Mouse (Mus musculus): ENCODE results near the gene Itpr2. TPM values are rescaled to one million over a fixed set of nuclear protein-coding genes. Genes with fewer than 3 reads are reported as not detected.
A peak's percentile ranks its signal among the peaks of the same experiment; 100 is the strongest.

The Itpr2 gene
- polyA plus RNA-seq, 1 experiment from 2014 or later, result 4.1 TPM

DNA sequence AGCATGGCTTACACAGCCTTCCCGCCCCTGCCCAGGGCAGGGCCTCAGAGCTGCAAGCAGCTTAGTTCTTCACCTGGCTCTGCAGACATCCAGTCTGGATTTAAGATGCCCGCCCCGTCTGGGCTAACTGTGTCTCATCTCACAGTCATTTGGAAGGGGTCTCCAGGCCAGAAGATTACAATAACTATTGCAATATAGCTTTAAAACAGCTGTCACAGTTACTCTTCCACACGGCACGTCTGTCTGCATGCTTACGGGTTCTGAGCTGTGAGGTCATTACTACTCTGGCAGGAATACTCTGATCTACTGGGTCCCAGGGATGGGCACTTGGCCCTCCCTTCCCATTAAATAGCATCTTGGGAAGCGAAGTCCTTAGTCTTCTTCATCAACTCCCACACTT is 393.3 kb downstream of the Itpr2 start:
- Histone ChIP-seq H3K9me3 (0 out of 2 replicates have a peak, but pooled peaks cover 6% of the 10 kb centered on the region), H3K27ac (no peak overlapping the region), H3K27me3 (ENCODE audit: poor library complexity, severe bottlenecking) (peaks cover 15% of the 10 kb centered on the region; the same call in 1 of the 2 replicates), H3K4me1 (peaks cover 26% of the 10 kb centered on the region), H3K4me3 (no peak overlapping the region), H3K36me3 (replicated peaks) (no peaks in the 10 kb centered on the region)
- DNase-seq (ENCODE audit: extremely low spot score, low spot score), result no peak
- 86% methylated on average over 7 of the region's 7 CpGs for WGBS

DNA sequence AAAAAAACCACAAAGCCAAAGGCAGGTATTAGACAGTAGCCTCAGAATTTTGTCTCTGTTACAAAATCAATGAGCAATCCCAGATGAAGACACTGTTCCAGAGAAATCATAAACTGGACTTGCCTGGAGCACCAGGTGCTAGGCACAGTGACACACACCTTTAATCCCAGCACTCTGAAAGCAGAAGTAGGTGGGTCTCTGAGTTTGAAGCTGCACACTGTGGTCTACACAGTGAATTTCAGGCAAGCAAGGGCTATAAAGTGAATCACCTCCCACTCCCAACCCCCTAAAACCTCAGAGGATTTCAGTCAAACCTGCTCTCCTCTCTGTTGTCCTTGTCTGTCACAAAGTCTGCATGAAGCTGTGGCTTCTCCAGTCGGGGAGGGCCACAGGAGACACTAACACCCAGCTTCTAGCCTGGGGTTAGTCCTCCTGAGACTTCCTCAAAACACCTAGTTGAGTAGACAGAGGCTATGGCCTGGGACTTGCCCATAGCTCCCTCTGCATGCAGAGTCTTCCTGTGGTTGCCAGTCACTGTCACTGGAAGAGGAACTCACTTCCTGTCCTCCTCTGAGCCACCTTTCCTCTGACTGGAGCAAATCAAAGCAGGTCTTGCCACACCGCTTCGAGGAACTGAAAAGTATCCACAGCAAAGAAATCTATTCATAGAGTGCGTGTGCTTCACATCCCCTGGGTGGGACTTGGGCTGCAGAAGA is 394.7 kb downstream of the Itpr2 start:
- Histone ChIP-seq H3K27ac (no peak overlapping the region), H3K4me3 (no peak overlapping the region), H3K27me3 (ENCODE audit: poor library complexity, severe bottlenecking) (peaks cover 1% of the 10 kb centered on the region; the same call in 1 of the 2 replicates), H3K9me3 (0 out of 2 replicates have a peak, but pooled peaks cover 6% of the 10 kb centered on the region), H3K4me1 (peaks cover 20% of the 10 kb centered on the region), H3K36me3 (replicated peaks) (no peaks in the 10 kb centered on the region)
- WGBS, result 85% methylated on average over 4 of the region's 4 CpGs
- no peak for DNase-seq (ENCODE audit: extremely low spot score, low spot score)

DNA sequence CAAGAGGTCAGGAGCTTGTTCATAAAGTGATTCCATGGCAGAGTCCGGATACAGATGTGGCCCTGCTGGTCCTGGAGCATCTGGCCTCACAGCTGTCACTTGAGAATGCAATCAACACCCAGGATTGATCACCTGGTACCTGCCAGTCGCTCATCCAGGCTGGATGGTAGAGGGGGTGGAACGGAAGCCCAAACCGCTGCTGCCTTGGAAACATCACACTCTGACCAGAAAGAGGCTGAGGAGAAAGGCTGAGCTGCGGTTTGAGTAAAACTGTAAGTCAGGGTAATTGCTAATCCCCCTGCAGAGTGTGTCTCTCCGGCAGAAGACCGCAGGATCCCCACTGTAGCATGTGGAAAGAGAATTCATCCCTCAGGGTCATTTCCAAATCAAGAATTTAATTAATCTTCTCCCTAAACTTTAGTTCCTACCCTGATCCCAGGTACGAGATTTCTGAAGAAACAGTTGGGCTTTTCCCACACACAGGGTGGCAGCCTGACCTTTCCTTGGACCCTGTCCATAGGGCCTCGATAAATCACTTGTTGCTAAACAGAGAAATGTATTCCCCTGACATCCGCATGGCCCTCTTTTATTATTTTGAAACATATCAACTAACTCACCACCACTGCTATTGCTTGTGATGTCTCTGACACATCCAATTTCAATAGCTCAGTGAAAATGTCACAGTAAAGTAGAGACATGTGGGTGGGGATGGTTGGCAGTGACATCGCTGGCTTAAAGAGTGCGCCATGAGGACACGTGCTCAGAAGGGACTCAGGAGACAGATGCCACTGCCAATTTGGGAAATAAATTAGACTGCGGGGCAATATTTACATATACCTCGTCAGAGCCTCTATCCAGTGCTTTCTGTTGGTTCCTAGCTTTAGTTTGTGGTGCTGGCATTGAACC is 418.7 kb downstream of the Itpr2 start:
- Histone ChIP-seq H3K9me3 (no peaks in the 10 kb centered on the region; the same call in 1 of the 2 replicates), H3K36me3 (replicated peaks) (no peaks in the 10 kb centered on the region), H3K27me3 (ENCODE audit: poor library complexity, severe bottlenecking) (no peaks in the 10 kb centered on the region), H3K4me1 (peaks cover 16% of the 10 kb centered on the region), H3K27ac (no peak overlapping the region), H3K4me3 (no peak overlapping the region)
- WGBS, result 80% methylated on average over 15 of the region's 15 CpGs
- no peak for DNase-seq (ENCODE audit: extremely low spot score, low spot score)

DNA sequence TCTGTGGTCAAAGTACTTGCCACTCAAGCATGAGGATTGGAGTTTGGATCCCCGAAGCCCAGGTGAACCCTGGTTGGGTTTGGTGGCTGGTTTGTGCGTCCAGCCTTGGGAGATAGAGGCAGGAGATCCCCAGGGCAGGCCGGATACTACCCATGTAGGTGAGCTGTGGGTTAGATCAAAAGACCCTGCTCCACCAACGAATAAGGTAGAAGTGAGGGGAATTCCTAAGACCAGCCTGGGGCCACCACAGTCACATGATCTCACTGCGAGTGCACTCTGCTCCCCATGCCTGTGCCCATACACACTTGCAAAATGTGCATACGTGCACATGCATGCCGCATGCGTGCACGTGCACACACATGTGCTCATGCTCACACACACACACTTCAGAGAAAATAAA is 419.5 kb downstream of the Itpr2 start:
- H3K27ac ChIP-seq, result no peak overlapping the region
- no peak overlapping the region for H3K4me3 ChIP-seq
- WGBS, result 92% methylated on average over 9 of the region's 9 CpGs
- H3K9me3 ChIP-seq, result no peaks in the 10 kb centered on the region
- H3K36me3 ChIP-seq (replicated peaks), result no peaks in the 10 kb centered on the region
- no peaks in the 10 kb centered on the region for H3K27me3 ChIP-seq (ENCODE audit: poor library complexity, severe bottlenecking)
- DNase-seq (ENCODE audit: extremely low spot score, low spot score), result no peak
- H3K4me1 ChIP-seq, result peaks cover 16% of the 10 kb centered on the region

DNA sequence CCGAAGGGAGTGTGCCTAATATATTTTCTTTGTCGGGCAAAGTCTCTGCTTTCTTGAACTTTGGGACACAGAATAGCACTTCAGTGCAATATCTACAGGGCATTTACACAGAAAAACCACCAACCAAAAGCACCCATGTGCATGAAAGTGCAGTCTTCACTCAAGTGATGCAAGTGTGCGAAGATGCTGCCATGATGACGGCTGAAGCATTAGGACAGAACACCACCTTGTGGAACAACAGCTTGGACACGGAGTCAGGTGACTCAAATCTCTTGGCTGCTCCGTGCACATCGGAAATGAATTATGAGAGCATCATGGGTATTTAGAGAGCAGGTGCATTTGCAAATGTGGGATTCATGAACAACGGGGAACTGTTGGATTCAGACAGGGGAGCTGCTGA is 420.4 kb downstream of the Itpr2 start:
- Histone ChIP-seq H3K27me3 (ENCODE audit: poor library complexity, severe bottlenecking) (no peaks in the 10 kb centered on the region), H3K4me1 (peaks cover 16% of the 10 kb centered on the region), H3K4me3 (no peak overlapping the region), H3K27ac (no peak overlapping the region), H3K9me3 (no peaks in the 10 kb centered on the region), H3K36me3 (replicated peaks) (no peaks in the 10 kb centered on the region)
- 94% methylated on average over 8 of the region's 8 CpGs for WGBS
- no peak for DNase-seq (ENCODE audit: extremely low spot score, low spot score)

DNA sequence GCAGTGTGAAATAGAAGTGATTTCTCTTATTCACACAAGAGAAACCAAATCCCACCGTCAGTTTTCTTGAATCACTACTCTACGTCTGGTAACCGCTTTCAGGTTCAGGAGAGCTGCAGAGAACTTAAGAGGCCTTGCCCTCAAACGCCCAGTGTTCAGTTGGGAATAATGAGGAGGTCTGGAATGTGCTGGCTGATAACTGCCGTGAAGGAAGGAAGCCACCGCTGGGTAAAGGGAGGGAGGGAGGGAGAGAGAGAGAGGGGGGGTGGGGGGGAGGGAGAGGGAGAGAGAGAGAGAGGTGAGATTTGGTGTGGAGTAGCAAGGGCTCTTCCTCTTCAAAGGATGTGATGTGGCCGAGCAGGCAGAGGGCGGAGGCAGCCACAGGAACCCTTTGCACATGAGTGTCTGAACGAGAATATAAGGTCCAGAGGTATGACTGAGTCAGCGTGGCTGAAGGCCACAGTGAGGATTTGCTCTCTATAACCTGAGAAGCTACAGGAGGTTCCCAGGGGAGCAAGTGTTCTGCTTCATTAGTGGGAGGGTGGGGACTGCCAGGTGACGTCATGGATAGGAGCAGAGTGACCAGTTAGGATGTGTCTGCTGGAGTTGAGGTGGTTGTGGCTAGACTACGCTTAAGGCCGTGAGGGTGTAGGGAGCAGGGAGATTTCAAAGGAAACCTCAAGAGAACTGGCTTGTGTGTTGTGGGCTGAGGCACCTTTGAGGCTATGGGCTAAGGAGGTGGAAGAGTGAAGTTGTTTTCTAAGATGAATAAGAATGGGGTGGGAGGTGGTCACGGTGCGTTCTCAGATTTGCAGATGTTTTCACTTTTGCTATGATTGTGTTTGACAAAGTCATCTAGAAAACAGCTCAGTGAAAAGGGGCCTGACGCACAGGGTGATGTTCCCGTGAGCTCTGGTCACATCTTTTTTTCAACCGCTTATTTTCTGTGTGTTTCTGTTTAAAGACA is 421.2 kb downstream of the Itpr2 start:
- peaks cover 16% of the 10 kb centered on the region for H3K4me1 ChIP-seq
- 75% methylated on average over 17 of the region's 18 CpGs for WGBS
- DNase-seq (ENCODE audit: extremely low spot score, low spot score), result no peak
- no peaks in the 10 kb centered on the region for H3K27me3 ChIP-seq (ENCODE audit: poor library complexity, severe bottlenecking)
- no peak overlapping the region for H3K4me3 ChIP-seq
- no peaks in the 10 kb centered on the region for H3K36me3 ChIP-seq (replicated peaks)
- peak overlapping the region; percentile 48; the same call in 1 of the 2 replicates for H3K27ac ChIP-seq
- H3K9me3 ChIP-seq, result no peaks in the 10 kb centered on the region

DNA sequence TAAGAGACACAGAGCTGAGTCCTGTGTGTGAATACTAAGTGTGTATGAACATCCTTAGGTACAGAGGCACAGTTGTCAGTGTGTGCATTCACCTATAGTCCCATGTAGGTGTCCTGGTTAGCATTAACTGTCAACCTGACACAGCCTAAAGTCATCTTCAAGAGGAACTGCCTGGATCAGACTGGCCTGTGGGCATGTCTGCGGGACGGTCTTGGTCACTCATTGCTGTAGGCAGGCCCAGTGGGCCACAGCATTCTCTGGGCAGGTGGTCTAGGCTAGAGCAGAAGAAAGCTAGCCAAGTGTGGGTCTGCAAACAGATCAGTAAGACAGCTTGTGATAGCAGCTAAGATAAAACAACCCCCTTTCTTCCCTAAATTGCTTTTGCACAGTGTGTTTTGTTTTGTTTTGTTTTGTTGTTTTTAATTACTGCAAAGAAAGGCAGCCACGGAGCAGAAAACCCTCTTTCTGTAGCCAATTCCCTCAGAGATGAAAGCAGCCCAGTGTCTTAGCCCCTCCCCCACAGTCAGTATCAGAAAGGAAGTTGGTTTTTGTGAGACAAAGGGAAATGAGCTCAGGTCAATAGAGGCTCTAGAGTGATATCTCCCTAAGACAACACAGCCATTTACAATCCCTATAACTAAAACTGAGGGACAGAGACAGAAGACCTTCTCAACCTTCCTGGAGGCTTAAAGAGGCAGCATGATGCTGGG is 422.1 kb downstream of the Itpr2 start:
- 63% methylated on average over 3 of the region's 3 CpGs for whole genome bisulfite sequencing
- Histone ChIP-seq H3K4me1 (peaks cover 16% of the 10 kb centered on the region), H3K27me3 (ENCODE audit: poor library complexity, severe bottlenecking) (no peaks in the 10 kb centered on the region), H3K27ac (peak overlapping the region; percentile 12; the same call in 1 of the 2 replicates), H3K4me3 (no peak overlapping the region), H3K9me3 (no peaks in the 10 kb centered on the region), H3K36me3 (replicated peaks) (no peaks in the 10 kb centered on the region)
- DNase-seq (ENCODE audit: extremely low spot score, low spot score), result no peak

DNA sequence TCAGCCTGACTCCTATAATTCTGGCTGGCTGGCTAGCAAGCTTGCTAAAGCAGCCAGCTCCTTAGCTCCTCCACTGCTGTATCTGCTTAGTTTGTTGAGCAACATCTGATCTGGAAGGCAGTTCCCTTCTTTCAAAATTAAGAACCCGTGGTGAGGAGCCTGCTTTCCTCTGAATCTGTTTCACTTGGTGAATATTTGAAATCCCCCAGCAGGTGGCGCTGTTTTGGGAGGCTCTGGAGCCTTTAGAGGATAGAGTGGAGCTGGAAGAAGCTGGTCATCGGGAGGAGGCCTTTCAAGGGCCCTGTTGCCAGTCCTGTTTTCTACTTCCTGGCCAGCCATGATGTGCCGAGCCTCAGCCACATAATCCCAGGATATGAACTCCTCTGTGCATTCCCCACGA is 422.8 kb downstream of the Itpr2 start:
- DNase-seq (ENCODE audit: extremely low spot score, low spot score), result peak; percentile 70
- H3K36me3 ChIP-seq (replicated peaks), result no peaks in the 10 kb centered on the region
- no peaks in the 10 kb centered on the region for H3K9me3 ChIP-seq
- H3K27ac ChIP-seq, result 0 out of 2 replicates have a peak overlapping the region, but pooled peaks have one; percentile 12
- H3K4me1 ChIP-seq, result peaks cover 16% of the 10 kb centered on the region
- WGBS, result 48% methylated on average over 5 of the region's 5 CpGs
- no peaks in the 10 kb centered on the region for H3K27me3 ChIP-seq (ENCODE audit: poor library complexity, severe bottlenecking)
- no peak overlapping the region for H3K4me3 ChIP-seq

DNA sequence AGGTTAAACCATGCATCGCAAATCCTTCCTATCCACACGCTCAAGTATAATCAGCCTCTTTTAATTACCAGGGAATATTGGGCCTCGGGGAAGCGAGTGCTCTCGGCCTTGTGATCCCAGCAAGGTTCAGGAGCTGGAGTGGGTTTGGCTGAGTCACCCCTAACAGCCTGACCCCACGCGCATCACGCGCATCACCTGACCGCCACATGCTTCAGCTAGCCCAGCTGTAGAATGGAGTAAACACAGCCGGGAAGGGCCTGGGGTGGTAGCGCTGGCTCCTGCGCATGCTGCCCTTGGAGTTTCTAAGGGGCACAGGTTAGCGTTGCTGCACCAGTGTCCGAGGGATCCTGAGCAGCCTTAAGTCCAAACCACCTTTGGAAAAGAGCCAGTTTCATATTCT is 423.9 kb downstream of the Itpr2 start:
- 92% methylated on average over 15 of the region's 15 CpGs for WGBS

DNA sequence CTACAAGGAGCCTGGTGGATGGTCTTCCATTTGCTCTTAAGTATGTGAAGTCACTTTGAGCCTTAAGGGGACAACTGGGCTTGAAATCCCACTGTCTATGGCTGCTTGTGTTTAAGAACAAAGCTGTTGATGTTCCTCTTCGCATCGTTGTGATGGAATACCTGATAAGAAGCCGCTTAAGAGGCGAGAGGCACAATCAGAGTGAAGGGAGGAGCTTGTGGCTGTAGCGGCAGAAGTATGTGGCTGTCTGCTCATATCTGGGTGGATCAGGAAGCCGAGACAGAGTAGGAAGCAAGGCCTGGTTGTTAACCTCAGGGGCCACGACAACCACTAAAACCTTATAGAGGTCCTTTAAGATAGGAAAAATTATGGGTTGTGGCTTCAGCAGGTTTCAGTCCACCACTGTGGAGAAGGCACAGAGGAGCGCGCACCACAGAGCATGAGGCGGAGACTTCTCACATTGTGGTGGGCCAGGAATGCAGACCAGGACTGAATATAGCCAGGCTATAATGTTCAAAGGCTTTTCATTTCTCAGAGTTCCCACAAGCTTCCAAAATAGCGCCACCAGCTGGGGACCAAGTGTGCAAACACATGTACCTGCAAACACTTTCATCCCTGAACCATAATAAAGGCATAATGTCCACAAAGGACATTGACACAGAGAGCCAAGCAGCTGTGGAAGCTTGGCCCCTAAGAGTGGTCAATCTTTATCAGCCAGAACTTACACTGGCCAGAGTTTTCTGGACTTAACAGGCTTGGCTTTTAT is 424.7 kb downstream of the Itpr2 start:
- WGBS, result 88% methylated on average over 11 of the region's 11 CpGs
- peaks cover 16% of the 10 kb centered on the region for H3K4me1 ChIP-seq
- DNase-seq (ENCODE audit: extremely low spot score, low spot score), result no peak
- no peaks in the 10 kb centered on the region for H3K27me3 ChIP-seq (ENCODE audit: poor library complexity, severe bottlenecking)
- H3K9me3 ChIP-seq, result peaks cover 5% of the 10 kb centered on the region; the same call in 1 of the 2 replicates
- H3K36me3 ChIP-seq (replicated peaks), result no peaks in the 10 kb centered on the region
- no peak overlapping the region for H3K4me3 ChIP-seq
- no peak overlapping the region for H3K27ac ChIP-seq

More for the DNA sequence above, 423.9 kb downstream of the Itpr2 start:
- Histone ChIP-seq H3K4me3 (no peak overlapping the region), H3K9me3 (peaks cover 5% of the 10 kb centered on the region; the same call in 1 of the 2 replicates), H3K4me1 (peaks cover 16% of the 10 kb centered on the region), H3K27ac (no peak overlapping the region), H3K27me3 (ENCODE audit: poor library complexity, severe bottlenecking) (no peaks in the 10 kb centered on the region), H3K36me3 (replicated peaks) (no peaks in the 10 kb centered on the region)
- no peak for DNase-seq (ENCODE audit: extremely low spot score, low spot score)

DNA sequence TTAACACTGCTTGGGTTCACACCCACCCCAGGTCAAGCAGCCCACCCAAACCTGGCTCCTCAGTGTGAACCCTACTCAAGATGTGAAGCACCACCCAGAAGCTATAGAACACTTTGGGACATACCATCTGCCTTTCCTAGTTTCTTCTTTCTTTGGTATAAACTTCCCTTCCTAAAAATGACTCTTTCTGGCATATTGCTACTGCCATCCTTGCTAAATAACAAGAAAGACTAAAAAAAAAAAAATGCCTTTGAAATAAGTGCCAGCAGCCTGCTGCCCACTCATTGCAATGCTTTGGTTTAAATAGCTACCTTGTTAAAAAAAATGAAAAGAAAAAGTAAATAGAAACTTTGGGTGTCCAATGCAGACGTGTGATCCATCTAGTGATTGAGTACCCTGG is 429.2 kb downstream of the Itpr2 start:
- Histone ChIP-seq H3K4me3 (no peak overlapping the region), H3K4me1 (no peaks in the 10 kb centered on the region), H3K36me3 (replicated peaks) (no peaks in the 10 kb centered on the region), H3K27me3 (ENCODE audit: poor library complexity, severe bottlenecking) (no peaks in the 10 kb centered on the region), H3K27ac (no peak overlapping the region), H3K9me3 (peaks cover 5% of the 10 kb centered on the region; the same call in 1 of the 2 replicates)
- 78% methylated on average over 1 of the region's 1 CpGs for WGBS
- no peak for DNase-seq (ENCODE audit: extremely low spot score, low spot score)
